In genomic region chr14:118232381-118232970, GRCm38 (mm10) we compare ENCODE assay signal across 11 mouse cellular contexts. TPM values are rescaled to one million over a fixed set of nuclear protein-coding genes. Genes with fewer than 3 reads are reported as not detected.
DNase-seq lines count a peak whose midpoint lies in the region; ATAC-seq and TF ChIP-seq lines count a peak whose summit lies in the region.
"Had no signal": no experiment of that assay in that cellular context is flagged by ENCODE, and none has a peak within 500 bp of the region (broad histone marks: within the 10 kb centered on the region; RNA-seq: fewer than 3 reads in every experiment).

No protein-coding gene starts in this region.

- no peak for TF ChIP-seq CTCF in E14TG2a.4 (conservative IDR thresholded peaks at IDR 0.05; ENCODE audit: low read length)
- TF ChIP-seq CTCF in forebrain, postnatal 0 days (IDR thresholded peaks at IDR 0.05; ENCODE audit: low read depth): no peak

- peak overlapping the region; percentile 5 for H3K4me2 ChIP-seq in forebrain, postnatal 0 days (ENCODE audit: low read depth)
- H3K4me2 ChIP-seq in midbrain, embryonic 15.5 days: peak overlapping the region; percentile 47
- H3K4me2 ChIP-seq: liver, embryonic 15.5 days had no signal

- WGBS in forebrain, postnatal 0 days: 5% methylated on average over 8 of the region's 8 CpGs
- WGBS in midbrain, embryonic 15.5 days: 5% methylated on average over 8 of the region's 8 CpGs

- H3K4me3 ChIP-seq in E14TG2a.4 (replicated peaks; ENCODE audit: low read length): 0 out of 2 replicates have a peak overlapping the region, but pooled peaks have one; percentile 53
- H3K4me3 ChIP-seq in forebrain, postnatal 0 days (ENCODE audit: low read depth, low read length): no peak overlapping the region
- H3K4me3 ChIP-seq in midbrain, embryonic 15.5 days: peak overlapping the region; percentile 17
- H3K4me3 ChIP-seq: erythroblast, embryonic 14.5 days; liver, embryonic 15.5 days had no signal

- 0 out of 2 replicates have a peak overlapping the region, but pooled peaks have one; percentile 9 for H3K27ac ChIP-seq in forebrain, postnatal 0 days (ENCODE audit: low read depth, low read length)
- peak overlapping the region; percentile 28; the same call in 1 of the 2 replicates for H3K27ac ChIP-seq in midbrain, embryonic 15.5 days
- H3K27ac ChIP-seq: liver, embryonic 15.5 days had no signal

- H3K9me3 ChIP-seq in E14TG2a.4 (ENCODE audit: low read length): no peaks in the 10 kb centered on the region
- H3K9me3 ChIP-seq in forebrain, postnatal 0 days (ENCODE audit: low read length): no peaks in the 10 kb centered on the region
- H3K9me3 ChIP-seq in midbrain, embryonic 15.5 days: no peaks in the 10 kb centered on the region
- H3K9me3 ChIP-seq: liver, embryonic 15.5 days had no signal

- H3K36me3 ChIP-seq in E14TG2a.4 (ENCODE audit: insufficient read depth, low read length): 0 out of 2 replicates have a peak, but pooled peaks cover 4% of the 10 kb centered on the region
- H3K36me3 ChIP-seq in forebrain, postnatal 0 days (ENCODE audit: insufficient read depth): no peaks in the 10 kb centered on the region
- no peaks in the 10 kb centered on the region for H3K36me3 ChIP-seq in midbrain, embryonic 15.5 days (replicated peaks)
- H3K36me3 ChIP-seq: liver, embryonic 15.5 days had no signal

- peaks cover 83% of the 10 kb centered on the region for H3K27me3 ChIP-seq in E14TG2a.4 (ENCODE audit: insufficient read depth, low read length)
- H3K27me3 ChIP-seq in forebrain, postnatal 0 days (ENCODE audit: insufficient read depth, low read length): peaks cover 20% of the 10 kb centered on the region; the same call in 1 of the 2 replicates
- H3K27me3 ChIP-seq in midbrain, embryonic 15.5 days (replicated peaks): peaks cover 24% of the 10 kb centered on the region

- intact Hi-C loops in gastrocnemius, postnatal 36 days (cut with DNase I): no loop called here

- peak; percentile 63 for DNase-seq in embryo, embryonic 10.5 days (ENCODE audit: low spot score)
- DNase-seq in forebrain, postnatal 0 days: peak; percentile 48
- DNase-seq in urinary bladder, postnatal 36 days (ENCODE audit: low spot score in 2 of 2): no peak
- DNase-seq in gastrocnemius, postnatal 36 days: no peak
- DNase-seq in adipocyte (ENCODE audit: low spot score): no peak

- H3K4me1 ChIP-seq in E14TG2a.4 (replicated peaks; ENCODE audit: low read depth, low read length): peaks cover 67% of the 10 kb centered on the region
- H3K4me1 ChIP-seq in forebrain, postnatal 0 days (ENCODE audit: insufficient read depth): peaks cover 9% of the 10 kb centered on the region; the same call in 1 of the 2 replicates
- peaks cover 58% of the 10 kb centered on the region for H3K4me1 ChIP-seq in midbrain, embryonic 15.5 days

- no peak for ATAC-seq in forebrain, postnatal 0 days
- no peak for ATAC-seq in midbrain, embryonic 15.5 days (replicated peaks)

- H3K9ac ChIP-seq in forebrain, postnatal 0 days: 0 out of 2 replicates have a peak overlapping the region, but pooled peaks have one; percentile 26
- H3K9ac ChIP-seq in midbrain, embryonic 15.5 days: no peak overlapping the region; the same call in 1 of the 2 replicates
- H3K9ac ChIP-seq: liver, embryonic 15.5 days had no signal

RNA-seq across cellular contexts. Expression of gene Sox21, which starts 4.4 kb away (rescaled TPM):
- total RNA-seq in forebrain, postnatal 0 days (2014; rRNA removed): 9.3 and 14.2 TPM in 2 replicates
- polyA plus RNA-seq in forebrain, postnatal 0 days (2015; fragmentation: Nextera tagmentation; extraction: Ambion mirVana): 3.3 and 4.3 TPM in 2 replicates
- 9.8 and 11.6 TPM in 2 replicates for polyA plus RNA-seq in midbrain, embryonic 15.5 days (2015; fragmentation: Nextera tagmentation; extraction: Ambion mirVana)
- not detected for total RNA-seq in gastrocnemius, postnatal 36 days (2021)
- total RNA-seq: granulocyte monocyte progenitor cell, adult 5-6 weeks; monocyte, adult 5-6 weeks had no signal
- polyA plus RNA-seq: liver, embryonic 15.5 days had no signal

RNA-seq across cellular contexts. Expression of gene Gm9376, which starts 34.3 kb away (rescaled TPM):
- not detected in 2 replicates for total RNA-seq in forebrain, postnatal 0 days (2014; rRNA removed)
- polyA plus RNA-seq in forebrain, postnatal 0 days (2015; fragmentation: Nextera tagmentation; extraction: Ambion mirVana): not detected in 2 replicates
- polyA plus RNA-seq in midbrain, embryonic 15.5 days (2015; fragmentation: Nextera tagmentation; extraction: Ambion mirVana): not detected in 2 replicates
- total RNA-seq in gastrocnemius, postnatal 36 days (2021): not detected
- total RNA-seq: granulocyte monocyte progenitor cell, adult 5-6 weeks; monocyte, adult 5-6 weeks had no signal
- polyA plus RNA-seq: erythroblast, embryonic 14.5 days; liver, embryonic 15.5 days had no signal

Comparison
In these comparisons a context has a peak if more than half of its experiments do, and no peak if none do; other contexts are left out.
1. DNase-seq: peak in embryo, embryonic 10.5 days (single experiment) and forebrain, postnatal 0 days (single experiment); none in urinary bladder, postnatal 36 days (0 of 2), gastrocnemius, postnatal 36 days (0 of 2) and adipocyte (single experiment).
2. RNA of gene Sox21, which starts 4.4 kb away (total RNA-seq): 9.3 to 14.2 TPM in forebrain, postnatal 0 days; not detected in gastrocnemius, postnatal 36 days; every median in the first group is over 10 times any median in the second.